Mouse (Mus musculus) midbrain, postnatal 0 days (tissue): Measurements from ENCODE around the gene Acyp1. TPM values are rescaled to one million over a fixed set of nuclear protein-coding genes. Genes with fewer than 3 reads are reported as not detected.
A peak's percentile ranks its signal among the peaks of the same experiment; 100 is the strongest.

Experiments used
- ATAC-seq: fragments of 200-750 bp; cut with Nextera tagmentation; 2 replicates; pipeline ENCODE4 v1.8.0; 2017; ENCODE audit warnings: moderate number of reproducible peaks, mild to moderate bottlenecking, moderate TSS enrichment, moderate library complexity; ENCODE audit not compliant: low FRiP score
- DNase-seq: peaks from one replicate; pipeline ENCODE4 v3.0.0-alpha.2; 2015; ENCODE audit warnings: low spot score
- H3K27ac ChIP-seq: fragments of 300-500 bp; sonication (generic); 2 replicates; pipeline ENCODE4 v1.5.1; 2014; ENCODE audit warnings: low read depth, mild to moderate bottlenecking, low read length, mixed read lengths
- H3K27me3 ChIP-seq: fragments of 300-500 bp; sonication (generic); 2 replicates; pipeline ENCODE4 v1.6.1; 2014; ENCODE audit warnings: low read length, control low read depth, mixed read lengths; ENCODE audit not compliant: insufficient read depth
- H3K36me3 ChIP-seq: fragments of 300-500 bp; sonication (generic); 2 replicates; pipeline ENCODE4 v1.6.1; 2014; ENCODE audit warnings: low read length, control low read depth, mixed read lengths; ENCODE audit not compliant: insufficient read depth
- H3K4me1 ChIP-seq: fragments of 300-500 bp; sonication (generic); 2 replicates; pipeline ENCODE4 v1.6.1; 2014; ENCODE audit warnings: mild to moderate bottlenecking, control low read depth, antibody characterized with exemption, low read length, mixed read lengths; ENCODE audit not compliant: insufficient read depth
- H3K4me2 ChIP-seq: fragments of 300-500 bp; sonication (generic); 2 replicates; pipeline ENCODE4 v1.6.1; 2014; ENCODE audit warnings: low read depth, mild to moderate bottlenecking, low read length, mixed read lengths; ENCODE audit not compliant: poor library complexity, severe bottlenecking
- H3K4me3 ChIP-seq: fragments of 300-500 bp; sonication (generic); 2 replicates; pipeline ENCODE4 v1.5.1; 2014; ENCODE audit warnings: low read depth, mild to moderate bottlenecking, low read length, moderate library complexity
- H3K9ac ChIP-seq: fragments of 300-500 bp; sonication (generic); replicated peaks from 2 replicates; pipeline ENCODE4 v1.6.1; 2014; ENCODE audit warnings: mild to moderate bottlenecking, low read length, moderate library complexity, mixed read lengths; ENCODE audit not compliant: poor library complexity, severe bottlenecking
- H3K9me3 ChIP-seq: fragments of 300-500 bp; sonication (generic); 2 replicates; pipeline ENCODE4 v1.6.1; 2016; ENCODE audit warnings: low read length, control low read depth
- CTCF ChIP-seq: IDR thresholded peaks from 2 replicates; pipeline ENCODE4 v1.5.1; 2016; ENCODE audit warnings: antibody characterized with exemption, mild to moderate bottlenecking
- whole genome bisulfite sequencing: fragments of 180-500 bp; shearing (Covaris S2); extraction: QIAGEN DNeasy Blood & Tissue Kit; methylation state at CpG from one replicate; pipeline ENCODE4 v1.1.7; 2014; 5-methylcytosine and 5-hydroxymethylcytosine counted together
- polyA plus RNA-seq: library from polyadenylated mRNA; unstranded; fragments of >200 nt; fragmentation: Nextera tagmentation; extraction: Ambion mirVana; gene quantifications from 2 replicates; pipeline ENCODE4 v1.2.1, GENCODE M21; 2015
- total RNA-seq: library from RNA; depleted of rRNA; stranded (reverse); fragments of >200 nt; gene quantifications from 2 replicates; pipeline ENCODE4 v1.2.3, GENCODE M21; 2014

The Acyp1 gene
- total and polyA plus RNA-seq, 2 experiments from 2014 or later, result 23.2 to 40.3 TPM

- 85% methylated on average over 2 of the region's 2 CpGs for WGBS
- H3K27ac ChIP-seq, result no peak overlapping the region
Measured at GRCm38 (mm10) chr12:85295506-85295905, 7.3 kb upstream of the Acyp1 start.

GRCm38 (mm10) chr12:85292906-85293305, 4.7 kb upstream of the Acyp1 start:
- DNase-seq (no peak), ATAC-seq (no peak)
- Histone ChIP-seq H3K4me2 (no peak overlapping the region), H3K27me3 (no peaks in the 10 kb centered on the region), H3K4me3 (no peak overlapping the region), H3K9ac (no peak overlapping the region), H3K36me3 (no peaks in the 10 kb centered on the region), H3K4me1 (peaks cover 3% of the 10 kb centered on the region; the same call in 1 of the 2 replicates), H3K27ac (no peak overlapping the region), H3K9me3 (peaks cover 6% of the 10 kb centered on the region; the same call in 1 of the 2 replicates)
- TF ChIP-seq CTCF, result no peak

More at GRCm38 (mm10) chr12:85295506-85295905, 7.3 kb upstream of the Acyp1 start:
- H3K9me3 ChIP-seq, result peaks cover 6% of the 10 kb centered on the region; the same call in 1 of the 2 replicates
- H3K27me3 ChIP-seq, result no peaks in the 10 kb centered on the region
- no peak overlapping the region for H3K9ac ChIP-seq
- no peak overlapping the region for H3K4me3 ChIP-seq
- H3K4me1 ChIP-seq, result no peaks in the 10 kb centered on the region
- TF ChIP-seq CTCF, result no peak
- H3K36me3 ChIP-seq, result no peaks in the 10 kb centered on the region
- H3K4me2 ChIP-seq, result no peak overlapping the region
- ATAC-seq (no peak), DNase-seq (no peak)

- DNase-seq (no peak), ATAC-seq (no peak)
- peaks cover 6% of the 10 kb centered on the region; the same call in 1 of the 2 replicates for H3K9me3 ChIP-seq
- peaks cover 3% of the 10 kb centered on the region; the same call in 1 of the 2 replicates for H3K4me1 ChIP-seq
- no peak overlapping the region for H3K4me2 ChIP-seq
- no peak overlapping the region for H3K4me3 ChIP-seq
- H3K9ac ChIP-seq, result no peak overlapping the region
- 77% methylated on average over 6 of the region's 6 CpGs for WGBS
- no peaks in the 10 kb centered on the region for H3K27me3 ChIP-seq
- TF ChIP-seq CTCF, result no peak
- no peak overlapping the region for H3K27ac ChIP-seq
- H3K36me3 ChIP-seq, result no peaks in the 10 kb centered on the region
Measured at GRCm38 (mm10) chr12:85292288-85292687, 4.0 kb upstream of the Acyp1 start.

- TF ChIP-seq CTCF, result no peak
- DNase-seq (no peak), ATAC-seq (no peak)
- no peak overlapping the region for H3K27ac ChIP-seq
- H3K9ac ChIP-seq, result no peak overlapping the region
- H3K4me3 ChIP-seq, result no peak overlapping the region
- H3K9me3 ChIP-seq, result peaks cover 6% of the 10 kb centered on the region; the same call in 1 of the 2 replicates
- no peak overlapping the region for H3K4me2 ChIP-seq
- H3K4me1 ChIP-seq, result peaks cover 3% of the 10 kb centered on the region; the same call in 1 of the 2 replicates
- H3K27me3 ChIP-seq, result no peaks in the 10 kb centered on the region
- H3K36me3 ChIP-seq, result no peaks in the 10 kb centered on the region
Measured at GRCm38 (mm10) chr12:85291541-85291940, 3.3 kb upstream of the Acyp1 start.

GRCm38 (mm10) chr12:85290633-85291032, 2.4 kb upstream of the Acyp1 start:
- Histone ChIP-seq H3K9me3 (peaks cover 6% of the 10 kb centered on the region; the same call in 1 of the 2 replicates), H3K4me3 (no peak overlapping the region), H3K4me2 (no peak overlapping the region), H3K36me3 (no peaks in the 10 kb centered on the region), H3K27ac (no peak overlapping the region), H3K9ac (no peak overlapping the region), H3K27me3 (no peaks in the 10 kb centered on the region), H3K4me1 (peaks cover 3% of the 10 kb centered on the region; the same call in 1 of the 2 replicates)
- WGBS, result 83% methylated on average over 10 of the region's 10 CpGs
- TF ChIP-seq CTCF, result no peak
- no peak for DNase-seq
- ATAC-seq, result no peak

GRCm38 (mm10) chr12:85289157-85290000, 1.1 kb upstream of the Acyp1 start:
- Histone ChIP-seq H3K27ac (no peak overlapping the region), H3K9me3 (peaks cover 4% of the 10 kb centered on the region; the same call in 1 of the 2 replicates), H3K4me1 (peaks cover 3% of the 10 kb centered on the region; the same call in 1 of the 2 replicates), H3K4me2 (peak overlapping the region; percentile 90), H3K27me3 (no peaks in the 10 kb centered on the region), H3K9ac (peak overlapping the region; percentile 60; the same call in 1 of the 2 replicates), H3K4me3 (peak overlapping the region; percentile 50), H3K36me3 (no peaks in the 10 kb centered on the region)
- DNase-seq (no peak), ATAC-seq (no peak; the same call in 1 of the 2 replicates)
- 64% methylated on average over 24 of the region's 24 CpGs for WGBS
- no peak for TF ChIP-seq CTCF
